Mouse (Mus musculus): ENCODE measurements around the gene Zfp462.

DNA sequence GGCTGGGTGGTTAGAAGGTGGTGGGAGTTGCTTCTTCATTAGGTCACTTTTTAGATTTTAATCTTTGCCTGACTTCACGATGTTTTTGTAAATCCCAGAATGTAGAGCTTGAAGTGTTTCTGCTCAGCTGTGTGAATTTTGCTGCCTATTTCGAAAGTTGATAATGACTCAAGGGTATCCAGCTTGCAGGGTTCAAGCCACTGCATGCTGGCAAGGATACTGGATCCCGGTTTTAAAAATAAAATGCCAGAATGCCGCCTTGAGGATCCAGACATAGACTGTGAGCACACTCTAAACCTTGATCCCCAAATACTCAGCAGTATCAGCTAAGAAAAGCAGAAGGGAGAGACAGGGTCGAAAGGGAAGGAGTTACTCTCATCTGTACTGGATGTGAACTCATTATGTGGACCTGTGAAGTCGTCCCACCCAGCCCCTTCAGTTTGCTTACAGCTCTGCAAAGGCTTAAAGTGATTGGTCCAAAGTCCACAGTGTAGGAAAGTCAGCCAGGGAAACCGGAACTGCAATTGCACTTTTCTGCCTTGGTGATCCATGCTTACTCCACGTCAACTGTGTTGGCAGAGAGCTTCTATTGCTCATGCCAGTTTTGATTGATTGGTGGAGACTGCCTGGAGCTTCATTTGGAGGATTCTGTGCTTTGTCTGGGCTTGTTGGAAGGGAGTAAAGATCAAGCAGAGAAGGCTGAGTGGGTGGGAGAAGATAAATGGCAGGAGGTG, 28.1 kb downstream of the Zfp462 start:
- TF ChIP-seq CTCF (conservative IDR thresholded peaks at IDR 0.05; ENCODE audit: low read length) (no peak), NANOG (IDR thresholded peaks at IDR 0.05; ENCODE audit: borderline replicate concordance, low read length) (no peak), POU5F1 (IDR thresholded peaks at IDR 0.05; ENCODE audit: borderline replicate concordance, low read length) (no peak)
